Mouse (Mus musculus) spleen, postnatal 36 days (tissue): ENCODE measurements around the gene Tubb4a.
"Not testable (repeated sequence)": the region's sequence is repeated elsewhere in the genome, so short reads cannot be mapped to it uniquely, and the experiment has no call there.

Source experiments
- DNase-seq, 2 experiments: peaks; one replicate each; pipeline ENCODE4 v3.0.0; 2022; ENCODE audit warnings: low spot score in 2 of 2, mixed read lengths in 1 of 2

Gene Tubb4a

DNA sequence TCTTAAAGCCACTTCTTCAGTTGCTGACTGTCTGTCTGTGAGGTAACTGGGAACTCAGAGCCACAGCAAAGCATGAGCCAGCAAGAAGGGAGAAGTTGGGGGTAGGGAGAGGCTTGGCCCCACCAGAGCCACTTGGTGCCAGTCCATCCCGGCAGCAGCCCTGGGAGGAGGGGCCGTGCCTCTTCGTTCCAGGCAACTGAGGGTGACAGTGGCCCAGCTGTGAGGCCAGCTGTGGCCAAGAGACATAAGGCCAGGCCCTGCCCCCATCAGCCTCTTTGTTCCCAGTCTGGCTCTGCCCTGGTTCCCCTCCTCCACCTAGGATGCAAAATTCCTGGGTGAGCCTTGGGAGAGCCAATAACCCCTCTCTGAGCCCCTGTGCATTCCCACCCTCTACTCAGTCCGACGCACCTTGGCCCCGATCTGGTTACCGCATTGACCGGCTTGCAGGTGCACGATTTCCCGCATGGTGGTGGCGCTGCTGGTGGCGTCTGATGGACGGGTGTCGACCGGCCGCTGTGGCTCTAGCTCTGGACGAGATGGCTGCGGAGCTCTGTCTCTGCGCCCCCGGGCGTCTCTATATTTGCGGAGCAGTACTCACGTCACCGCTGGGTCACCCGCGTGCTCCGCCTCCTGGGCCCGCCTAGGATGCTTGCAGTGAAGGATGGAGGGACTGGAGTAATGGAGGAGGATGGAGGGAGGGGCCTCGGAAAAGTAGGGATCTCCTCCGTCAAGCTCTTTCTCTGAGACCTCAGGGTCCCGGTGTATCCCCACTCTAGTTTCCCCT is at the start of gene Tubb4a:
Tubb4a (minus strand) TSS at position 734 of the 784 bp plus-strand sequence.
- no peak for DNase-seq

DNA sequence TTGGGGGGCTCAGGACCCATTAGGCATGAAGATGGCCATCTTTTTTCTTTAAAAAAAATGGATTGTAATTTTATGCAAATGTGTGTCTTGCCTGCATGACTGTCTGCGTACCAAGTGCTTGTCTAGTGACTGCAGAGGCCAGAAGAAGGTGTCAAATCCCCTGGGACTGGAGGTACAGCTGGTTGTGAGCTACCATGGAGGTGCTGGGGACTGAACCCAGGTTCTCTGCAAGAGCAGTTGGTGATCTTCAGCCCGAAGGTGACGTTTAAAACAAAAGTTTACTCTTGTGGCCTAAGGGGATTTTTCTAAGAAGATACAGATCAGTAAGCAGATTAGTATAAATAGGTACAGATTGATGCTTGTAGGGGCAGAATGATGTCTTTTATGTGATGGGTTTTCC is 48.1 kb upstream of the Tubb4a start:
- DNase-seq = no peak

DNA sequence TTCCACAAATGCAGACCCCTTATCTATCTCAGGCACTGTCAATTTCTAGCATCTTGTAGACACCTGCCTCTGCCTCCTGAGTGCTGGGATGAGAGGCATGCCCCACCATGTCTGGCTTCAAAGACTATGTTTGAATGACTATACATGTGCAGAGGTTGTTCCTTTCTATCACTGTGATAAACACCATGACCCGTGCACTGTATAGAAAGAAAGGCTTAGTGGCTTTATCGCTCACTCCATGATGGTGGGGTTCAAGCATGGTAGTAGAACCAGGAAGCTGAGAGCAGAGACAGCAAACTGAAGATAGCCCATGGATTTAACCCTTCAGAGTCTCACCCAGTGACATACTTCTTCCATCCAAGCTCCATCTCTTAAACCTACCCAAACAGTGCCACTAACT is 47.1 kb upstream of the Tubb4a start:
- DNase-seq = no peak

DNA sequence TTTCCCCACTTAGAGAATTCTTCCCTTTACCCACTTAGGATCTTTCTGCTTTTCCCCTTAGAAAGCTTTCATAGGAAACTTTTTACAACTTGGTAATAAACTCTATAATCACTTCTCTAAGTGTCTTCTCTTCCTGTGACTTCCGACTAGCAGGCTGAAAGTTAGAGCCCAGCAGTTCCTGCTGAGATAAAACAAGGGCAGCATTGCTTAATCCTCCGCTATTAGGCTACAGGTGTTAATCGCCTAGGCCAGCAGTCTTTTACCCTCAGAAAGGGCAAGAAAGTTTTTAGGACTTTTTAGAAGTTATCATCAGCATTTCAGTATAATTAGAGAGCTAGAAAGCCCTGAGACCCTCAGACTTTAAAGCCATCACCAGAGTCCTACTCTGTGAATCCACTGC is 46.4 kb upstream of the Tubb4a start:
- not testable (repeated sequence) for DNase-seq

DNA sequence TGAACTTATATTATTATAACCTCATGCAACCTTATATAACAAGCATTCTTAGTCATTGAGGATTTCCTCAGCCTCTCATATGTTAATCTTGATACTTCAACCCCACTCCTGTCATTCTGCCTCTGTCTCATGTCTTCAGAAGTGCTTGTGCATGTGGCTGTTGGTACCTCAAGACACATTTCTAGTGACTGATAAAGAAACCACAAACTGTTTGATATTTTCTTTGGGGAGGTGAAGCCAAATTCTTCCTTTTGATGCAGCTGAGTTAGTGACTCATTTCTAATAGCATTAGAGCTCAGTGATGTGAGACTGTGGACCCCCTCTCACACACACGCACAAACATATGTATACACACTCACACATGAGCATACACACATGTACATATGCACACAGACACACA is 44.2 kb upstream of the Tubb4a start:
- DNase-seq = no peak

DNA sequence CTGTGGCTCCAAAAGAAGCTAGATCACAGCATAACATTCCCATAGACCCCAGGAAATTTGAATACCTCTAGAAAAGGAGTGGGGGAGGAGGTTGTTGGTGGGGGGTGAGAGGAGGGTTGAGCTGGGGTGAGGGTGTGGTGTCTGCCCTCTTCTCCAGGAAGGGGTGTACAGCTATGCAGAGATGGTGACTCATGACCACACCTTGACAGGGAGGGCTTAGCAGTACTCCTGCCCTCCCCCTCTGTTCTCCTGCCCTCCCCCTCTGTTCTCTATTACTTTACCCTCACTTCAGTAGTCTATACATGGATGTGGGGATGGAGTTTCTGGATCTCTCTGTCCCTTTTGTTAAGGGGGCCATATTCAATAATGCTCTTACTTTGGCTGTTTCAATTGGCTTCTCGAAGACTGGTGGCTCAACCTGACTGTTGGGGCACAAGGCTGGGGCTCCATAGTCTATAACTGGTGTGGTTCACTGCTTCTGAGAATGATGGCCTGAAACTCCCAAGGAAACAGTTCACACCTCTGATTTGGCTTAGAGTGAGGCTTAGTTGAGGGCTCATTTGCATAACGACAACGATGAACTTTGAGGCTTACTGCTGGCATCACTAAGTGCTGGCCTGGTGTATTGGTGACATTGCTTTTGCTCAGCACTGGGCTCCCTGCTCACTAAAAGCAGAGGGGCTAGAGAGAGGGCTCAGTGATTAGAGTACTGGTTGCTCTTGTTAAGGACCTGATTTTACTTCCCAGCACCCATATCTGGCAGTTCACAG is 38.5 kb upstream of the Tubb4a start:
- no peak for DNase-seq

DNA sequence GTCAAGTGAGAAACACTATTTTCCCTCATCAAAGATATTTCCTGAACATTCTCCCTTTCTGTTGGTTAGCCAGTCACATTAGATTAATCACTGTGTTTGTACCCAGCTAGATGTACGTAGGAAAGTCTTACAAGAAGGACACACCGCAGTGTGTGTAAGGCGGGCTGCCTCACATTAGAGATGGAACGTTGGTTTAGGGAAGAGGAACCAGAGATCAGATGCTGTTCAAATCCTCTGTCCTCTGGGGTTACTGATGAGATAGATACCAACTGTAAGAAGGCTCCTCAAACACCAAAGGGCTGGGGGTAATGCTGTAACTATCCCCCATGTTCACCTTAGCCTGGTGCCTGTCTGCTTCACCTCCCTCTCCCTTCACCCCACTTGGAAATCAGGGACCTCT is 37.2 kb upstream of the Tubb4a start:
- no peak for DNase-seq

DNA sequence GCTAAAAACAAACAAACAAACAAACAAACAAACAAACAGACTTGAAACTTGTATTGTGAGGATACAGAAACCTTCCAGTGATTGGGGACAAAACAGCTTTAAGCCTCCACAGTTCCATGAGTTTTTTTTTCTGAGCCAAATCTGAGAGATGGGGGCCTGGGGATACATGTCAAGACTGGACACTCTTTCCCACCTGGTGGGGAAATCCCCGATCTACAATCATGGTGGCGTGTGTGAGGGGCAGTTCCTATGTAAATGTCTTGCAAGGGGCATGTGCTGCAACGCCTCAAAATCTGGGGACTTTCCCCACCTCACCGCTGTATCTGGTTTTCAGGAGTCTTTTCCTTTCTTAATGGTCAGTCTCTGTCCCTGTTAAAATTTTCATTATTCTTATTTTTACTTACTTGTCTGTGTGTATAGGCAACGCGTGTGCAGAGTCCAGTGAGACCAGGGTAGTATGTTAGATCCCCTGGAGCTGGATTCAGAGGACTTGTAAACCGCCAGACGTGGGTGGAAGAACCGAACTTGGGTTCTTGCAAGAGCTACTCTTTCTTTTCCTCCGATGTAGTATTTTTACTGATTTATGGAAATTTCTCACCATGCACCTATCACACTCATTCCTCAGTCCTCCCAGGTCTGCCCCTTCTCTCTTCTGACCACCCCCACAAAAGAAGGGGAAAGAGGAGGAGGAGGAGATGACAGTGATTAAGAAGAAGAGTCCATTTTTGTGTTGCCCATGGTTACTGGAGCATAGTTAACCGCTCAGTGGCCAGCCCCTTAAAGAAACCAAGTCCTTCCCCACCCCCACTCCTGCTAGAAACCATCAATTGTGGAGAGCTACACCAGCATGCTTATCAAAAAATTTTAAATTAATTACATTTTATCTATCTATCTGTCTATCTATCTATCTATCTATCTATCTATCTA is 35.9 kb upstream of the Tubb4a start:
- DNase-seq = no peak

DNA sequence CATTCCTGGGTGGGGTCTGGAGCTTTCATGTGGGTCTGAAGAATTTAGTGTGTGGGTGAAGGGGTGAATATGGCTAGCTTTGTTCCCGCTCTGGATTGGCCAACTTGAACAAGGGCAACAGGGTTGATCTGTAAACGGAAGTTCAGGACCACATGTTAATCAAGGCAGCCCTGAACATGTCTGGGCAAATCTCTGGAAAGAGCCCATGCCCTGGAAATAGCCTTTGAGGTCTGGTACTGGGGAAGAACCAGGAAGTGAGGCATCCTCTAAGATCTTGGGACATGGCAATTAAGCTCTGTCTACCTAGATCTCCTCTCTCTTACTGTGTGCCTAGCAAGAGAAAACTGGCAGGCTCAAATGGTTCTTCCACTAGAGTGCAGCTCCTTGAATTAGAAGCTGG is 34.3 kb upstream of the Tubb4a start:
- no peak for DNase-seq

DNA sequence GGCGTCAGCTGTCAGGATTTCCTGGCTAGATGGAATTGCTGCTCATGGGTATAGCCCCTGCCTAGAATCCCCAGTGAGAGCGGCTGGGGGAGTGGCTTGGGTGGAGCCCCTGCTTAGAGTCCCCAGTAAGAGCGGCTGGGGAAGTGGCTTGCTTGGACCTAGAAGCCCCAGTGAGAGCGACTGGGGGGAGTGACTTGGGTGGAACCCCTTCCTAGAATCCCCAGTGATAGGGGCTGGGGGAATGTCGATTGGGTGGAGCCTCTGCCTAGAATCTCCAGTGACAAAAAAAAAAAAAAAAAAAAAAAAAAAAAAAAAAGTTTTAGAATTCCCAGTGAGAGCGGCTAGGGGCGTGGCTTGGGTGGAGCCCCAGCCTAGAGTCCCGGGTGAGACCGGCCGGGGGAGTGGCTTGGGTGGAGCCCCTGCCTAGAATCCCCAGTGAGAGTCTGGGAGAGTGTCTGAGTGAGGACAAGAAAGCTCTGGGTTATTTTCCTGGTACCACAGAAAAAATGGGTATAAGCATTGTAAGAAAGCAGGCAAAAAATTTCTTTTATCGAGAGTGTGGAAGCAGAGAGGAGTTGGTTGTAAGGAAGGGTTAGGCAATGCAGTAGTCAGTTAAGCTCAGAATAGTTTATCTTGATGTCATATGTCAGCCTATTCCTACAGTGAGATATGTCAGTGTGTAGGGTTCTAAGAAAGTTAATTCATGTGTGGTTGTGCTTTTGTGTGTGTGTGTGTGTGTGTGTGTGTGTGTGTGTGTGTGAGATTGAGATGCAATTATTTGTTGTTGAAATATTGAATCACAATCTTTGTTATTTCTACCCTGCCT is 31.2 kb upstream of the Tubb4a start:
- DNase-seq = peak; percentile 14 to 40

DNA sequence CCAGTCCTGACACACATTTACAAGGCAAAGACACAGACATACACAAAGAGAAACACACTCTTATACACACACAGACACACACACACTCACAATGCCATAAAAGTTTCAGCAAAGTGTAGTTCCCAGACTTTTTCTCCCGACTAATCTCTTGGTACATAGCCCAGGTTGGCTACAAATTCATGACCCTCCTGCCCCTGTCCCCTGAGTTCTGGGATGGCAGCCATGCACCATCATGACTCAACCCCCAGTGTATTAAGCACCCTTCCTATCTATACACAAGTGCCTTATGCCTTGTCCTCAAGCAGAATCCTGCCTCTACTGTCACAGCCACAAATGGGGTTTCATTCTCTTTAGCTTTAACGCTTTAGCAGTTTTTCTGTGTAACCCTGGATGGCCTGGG is 29.2 kb upstream of the Tubb4a start:
- DNase-seq = no peak

DNA sequence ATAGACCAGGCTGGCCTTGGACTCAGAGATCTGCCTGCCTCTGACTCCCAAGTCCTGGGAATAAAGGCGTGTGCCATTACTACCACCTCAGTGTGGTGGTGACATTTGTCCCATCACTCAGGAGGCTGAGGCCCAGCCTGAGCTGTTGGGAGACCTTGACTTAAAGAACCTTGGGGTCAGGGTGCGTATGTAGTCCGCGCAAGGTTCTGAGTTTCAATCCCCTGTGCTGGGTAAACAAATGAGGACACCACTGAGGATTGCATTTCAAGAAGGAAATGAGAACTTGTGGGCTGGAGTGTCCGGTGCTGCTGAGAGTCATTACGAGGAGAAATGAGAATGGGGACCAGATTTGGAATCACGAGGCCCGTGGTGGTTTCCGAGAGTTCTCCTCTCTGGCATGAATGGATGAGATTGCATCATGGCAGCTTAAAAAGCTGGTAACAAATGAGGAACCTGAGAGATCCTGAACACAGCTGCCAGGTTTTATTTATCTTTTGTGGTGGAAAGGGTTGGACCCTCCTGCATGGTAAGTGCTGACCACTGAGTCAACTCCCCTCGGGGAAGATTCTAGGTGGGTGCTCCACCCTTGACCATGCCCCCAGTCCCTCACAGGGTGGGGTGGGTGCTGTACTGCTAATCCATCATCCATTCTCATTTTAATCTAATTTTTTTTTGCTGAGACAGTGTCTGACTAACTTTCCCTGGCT is 25.3 kb upstream of the Tubb4a start:
- DNase-seq = peak; percentile 6 to 24

DNA sequence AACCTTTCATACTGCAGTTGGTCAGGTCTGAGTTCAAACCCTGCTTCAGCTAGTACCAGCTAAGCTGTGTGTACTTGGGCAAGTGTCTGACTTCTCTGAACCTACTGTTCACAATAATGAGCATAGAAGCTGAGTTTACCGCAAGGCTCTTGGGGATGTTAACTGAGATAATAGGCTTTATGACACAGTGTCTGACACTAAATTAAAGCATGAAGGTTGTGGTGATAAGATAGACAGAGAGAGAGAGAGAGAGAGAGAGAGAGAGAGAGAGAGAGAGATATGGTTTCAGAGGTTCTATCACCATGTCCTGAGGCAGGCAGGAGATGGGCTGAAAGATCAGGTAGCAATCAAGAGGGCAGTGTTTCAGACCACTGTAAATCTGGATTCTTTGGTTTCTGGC is 22.4 kb upstream of the Tubb4a start:
- DNase-seq = no peak

DNA sequence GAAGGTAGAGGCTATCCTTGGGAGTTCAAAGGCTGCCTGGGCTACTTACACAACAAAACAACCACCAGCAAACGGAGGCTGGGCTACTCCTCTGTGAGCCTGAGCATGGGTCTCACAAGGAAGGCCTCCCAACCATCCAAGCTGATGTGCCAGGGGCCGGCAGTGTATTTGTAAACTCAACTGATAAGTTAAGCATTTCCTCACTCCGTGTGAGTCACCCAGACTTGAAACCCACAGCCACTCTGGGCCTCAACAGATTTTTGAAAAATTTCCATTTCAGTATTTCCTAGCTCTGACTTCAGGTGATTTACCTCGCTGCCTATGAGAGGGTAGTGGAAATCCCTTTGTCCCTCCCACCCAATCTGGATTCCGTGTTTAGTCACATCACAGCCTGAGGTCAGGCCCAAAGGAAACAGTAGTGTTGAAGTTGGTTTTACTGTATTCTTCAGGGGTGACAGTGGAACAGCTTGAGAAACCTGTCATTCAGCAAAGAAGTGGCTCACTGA is 21.1 kb upstream of the Tubb4a start:
- no peak for DNase-seq

DNA sequence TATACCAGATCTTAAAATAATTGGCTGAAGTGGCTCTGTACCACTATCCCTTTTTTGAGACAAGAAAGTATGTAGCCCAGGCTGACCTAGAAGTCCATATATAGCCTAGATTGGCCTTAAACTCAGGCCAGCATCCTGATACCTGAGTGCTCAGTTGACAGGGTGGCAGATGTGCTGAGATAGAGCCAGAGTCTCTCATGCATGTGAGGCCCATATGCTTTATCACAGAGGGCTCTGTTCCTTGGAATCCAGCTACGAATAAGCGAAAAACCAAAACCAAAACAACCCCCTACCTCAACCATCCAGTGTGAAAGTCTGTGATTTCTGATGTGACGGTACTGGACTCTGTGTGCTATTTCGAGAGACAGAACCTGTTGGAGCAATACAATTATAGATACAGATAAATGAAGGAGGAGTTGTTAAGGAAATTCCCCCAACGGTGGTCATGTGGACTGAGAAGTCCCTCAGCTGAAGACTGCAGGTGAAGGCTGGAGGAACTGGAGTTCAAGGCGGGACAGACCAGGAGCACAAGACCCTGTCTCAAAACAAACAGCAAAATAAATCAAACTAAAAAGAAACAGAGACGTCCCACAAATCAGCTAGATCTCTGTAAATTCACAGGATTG is 20.6 kb upstream of the Tubb4a start:
- DNase-seq = no peak

DNA sequence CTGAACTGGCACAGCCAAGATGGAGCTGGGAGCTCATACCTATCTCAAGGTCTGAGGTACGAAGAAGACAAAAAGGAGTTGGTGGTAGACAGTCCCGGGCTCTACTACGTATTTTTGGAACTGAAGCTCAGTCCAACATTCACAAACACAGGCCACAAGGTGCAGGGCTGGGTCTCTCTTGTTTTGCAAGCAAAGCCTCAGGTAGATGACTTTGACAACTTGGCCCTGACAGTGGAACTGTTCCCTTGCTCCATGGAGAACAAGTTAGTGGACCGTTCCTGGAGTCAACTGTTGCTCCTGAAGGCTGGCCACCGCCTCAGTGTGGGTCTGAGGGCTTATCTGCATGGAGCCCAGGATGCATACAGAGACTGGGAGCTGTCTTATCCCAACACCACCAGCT is 19.5 kb upstream of the Tubb4a start:
- no peak for DNase-seq

DNA sequence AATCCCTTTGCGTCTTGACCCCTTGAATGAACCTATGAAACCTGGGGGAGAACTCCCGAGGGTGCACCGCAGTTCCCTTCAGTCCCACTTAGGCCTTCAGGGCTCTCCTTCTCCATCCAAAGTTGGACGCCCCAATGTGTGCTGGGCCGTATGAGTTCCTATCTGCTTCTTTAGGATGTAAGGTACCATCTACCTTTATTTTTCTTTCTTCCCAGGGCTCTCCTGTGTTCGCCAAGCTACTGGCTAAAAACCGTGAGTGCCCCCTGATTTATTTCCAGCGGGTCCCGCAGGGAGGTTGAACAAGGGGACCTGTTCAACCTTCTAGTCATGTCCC is 18.4 kb upstream of the Tubb4a start:
- DNase-seq = no peak

DNA sequence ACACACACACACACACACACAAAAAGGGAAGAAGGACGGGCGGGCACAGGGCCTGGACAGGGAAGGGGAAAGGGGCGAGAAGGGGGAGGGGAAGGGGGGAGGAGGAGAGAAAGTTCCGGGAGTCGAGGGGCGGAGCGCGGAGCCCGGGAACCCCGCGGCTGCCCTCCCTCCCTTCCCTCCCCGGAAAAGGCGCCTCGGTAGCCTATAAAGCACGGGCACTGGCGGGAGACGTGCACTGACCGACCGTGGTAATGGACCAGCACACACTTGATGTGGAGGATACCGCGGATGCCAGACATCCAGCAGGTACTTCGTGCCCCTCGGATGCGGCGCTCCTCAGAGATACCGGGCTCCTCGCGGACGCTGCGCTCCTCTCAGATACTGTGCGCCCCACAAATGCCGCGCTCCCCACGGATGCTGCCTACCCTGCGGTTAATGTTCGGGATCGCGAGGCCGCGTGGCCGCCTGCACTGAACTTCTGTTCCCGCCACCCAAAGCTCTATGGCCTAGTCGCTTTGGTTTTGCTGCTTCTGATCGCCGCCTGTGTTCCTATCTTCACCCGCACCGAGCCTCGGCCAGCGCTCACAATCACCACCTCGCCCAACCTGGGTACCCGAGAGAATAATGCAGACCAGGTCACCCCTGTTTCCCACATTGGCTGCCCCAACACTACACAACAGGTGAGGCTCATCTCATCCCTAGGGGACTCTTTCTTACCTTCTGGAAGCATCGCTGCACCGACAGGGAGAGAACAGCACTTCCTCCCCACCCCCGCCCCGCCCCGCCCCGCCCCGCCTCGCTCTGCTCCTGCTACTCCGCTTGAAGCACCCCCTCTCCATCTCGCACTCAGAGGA is 17.8 kb upstream of the Tubb4a start, which contains the start of gene Tnfsf9:
Tnfsf9 (plus strand) TSS at position 145 of the 854 bp plus-strand sequence.
- peak; percentile 6 to 14 for DNase-seq

DNA sequence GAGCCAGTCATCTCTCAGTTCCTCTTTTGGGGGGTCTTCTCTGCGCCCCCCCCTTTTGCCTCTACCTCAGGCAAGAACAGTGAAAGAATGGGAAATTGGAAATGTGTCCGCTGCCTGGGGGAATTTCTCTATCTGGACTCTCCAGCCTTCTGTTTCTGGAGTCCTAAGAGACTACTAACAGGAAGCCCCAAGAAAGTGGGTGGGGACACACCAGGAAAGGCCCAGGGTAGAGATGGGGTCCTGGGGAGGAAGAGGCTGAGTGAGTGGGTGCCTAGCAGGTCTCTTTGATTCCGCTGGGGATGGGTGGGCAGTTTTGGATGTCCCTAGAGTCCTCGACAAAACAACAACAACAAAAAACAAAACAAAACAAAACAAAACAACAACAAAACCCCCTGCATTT is 16.9 kb upstream of the Tubb4a start:
- DNase-seq = no peak
